Mouse (Mus musculus) heart, adult 2 months (tissue): ENCODE measurements at regions not wholly inside any gene's neighbourhood (a gene's known extent, or its start where the extent isn't known, plus 50 kb on each side); places are given as distances from the start of the nearest gene placed in this dataset.
A peak's percentile ranks its signal among the peaks of the same experiment; 100 is the strongest.

Experiments used
- CTCF ChIP-seq: fragments of 200-600 bp; IDR thresholded peaks from 2 replicates; pipeline ENCODE4 v1.8.1; 2022; ENCODE audit warnings: antibody characterized with exemption, mild to moderate bottlenecking, moderate library complexity
- POLR2A ChIP-seq: fragments of 200-500 bp; IDR thresholded peaks from 2 replicates; pipeline ENCODE4 v1.6.1; 2011; ENCODE audit warnings: mild to moderate bottlenecking, low read depth, low read length, control low read depth; ENCODE audit not compliant: insufficient read depth

DNA sequence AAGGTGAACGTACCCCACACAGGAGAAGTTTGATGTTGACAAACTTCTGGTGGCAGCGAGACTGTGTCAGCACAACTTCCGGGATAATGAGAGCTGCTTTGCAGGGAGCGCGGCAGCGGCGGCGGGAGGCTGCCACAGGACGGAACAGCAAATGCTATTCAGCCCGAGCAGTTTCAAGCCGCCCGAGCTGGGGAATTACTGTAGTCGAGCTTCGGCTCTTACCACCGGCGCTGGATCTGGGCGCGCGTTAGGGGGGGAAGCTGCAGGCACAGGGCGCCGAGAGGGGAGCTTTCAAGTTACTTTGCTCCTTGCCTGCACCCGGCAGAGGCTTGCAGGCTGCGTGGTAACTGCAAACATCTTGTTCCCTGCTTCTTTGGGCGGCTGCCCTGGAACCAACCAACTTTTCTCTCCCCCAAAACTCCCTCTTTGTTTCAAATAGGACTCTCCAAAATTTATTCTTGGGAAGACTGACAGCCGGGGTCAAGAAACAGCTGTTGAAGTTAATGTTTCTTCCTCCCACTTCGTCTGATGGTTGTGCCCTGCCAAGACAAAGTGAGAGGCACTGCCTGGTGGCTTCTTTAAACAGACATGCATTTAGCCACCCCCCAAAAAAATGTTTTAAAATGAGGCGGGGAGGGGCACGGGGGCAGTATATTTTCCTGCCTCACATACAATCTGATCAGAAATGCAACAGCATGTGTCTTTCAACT lies 89.0 kb upstream of the Ssbp2 start:
- TF ChIP-seq CTCF, result no peak
- peak; percentile 83 for TF ChIP-seq POLR2A
